Mouse (Mus musculus) erythroblast, adult 5-6 weeks (primary cell): ENCODE data around the gene Mocs1. TPM values are rescaled to one million over a fixed set of nuclear protein-coding genes. Genes with fewer than 3 reads are reported as not detected.

Experiments used
- ATAC-seq: replicated peaks from 2 replicates; pipeline ENCODE4 v1.8.0; 2016; ENCODE audit warnings: moderate number of reproducible peaks, mild to moderate bottlenecking, moderate TSS enrichment, inconsistent platforms; ENCODE audit not compliant: poor library complexity, low FRiP score, severe bottlenecking
- total RNA-seq, 2 experiments: library from RNA; stranded (forward) in 1 of 2; stranded (reverse) in 1 of 2; fragments of 150-400 nt in 1 of 2; fragments of 200-764, 138-1000 nt in 1 of 2; gene quantifications; 2 replicates each; pipeline versions ENCODE4 v1.2.3 to v1.2.4; 2015 to 2017; ENCODE audit warnings: low replicate concordance in 2 of 2

Gene Mocs1
- 128 and 146 TPM in 2 replicates for total RNA-seq (2015; ENCODE audit: low replicate concordance)
- total RNA-seq (2017; ENCODE audit: low replicate concordance) = 47.8 and 50.6 TPM in 2 replicates

DNA sequence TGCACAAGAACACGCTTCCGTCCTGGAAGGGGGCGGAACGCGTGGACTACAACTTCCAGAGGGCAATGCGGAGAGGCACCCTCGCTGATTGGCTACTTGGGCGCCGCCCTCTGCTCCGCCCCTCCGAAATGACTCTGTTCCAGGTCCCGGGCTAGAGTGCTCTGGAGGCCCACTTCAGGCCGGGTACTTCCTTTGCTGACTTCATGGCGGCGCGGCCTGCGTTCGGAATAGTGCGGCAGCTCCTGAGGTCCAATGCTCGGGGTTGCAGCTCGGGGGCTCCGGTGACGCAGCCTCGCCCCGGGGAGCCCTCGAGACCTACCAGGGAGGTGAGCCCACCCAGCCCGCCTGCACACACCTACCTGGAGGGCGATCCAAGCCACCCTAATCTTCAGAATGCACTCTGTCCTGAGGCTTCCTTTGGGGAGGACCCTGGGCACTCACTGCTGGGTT is at the start of gene Mocs1:
TSS of gene Mocs1 (plus strand) at position 124 of the 450 bp plus-strand sequence.
- ATAC-seq = peak; percentile 89

GRCm38 (mm10) chr17:49379645-49380044 is 48.5 kb upstream of the Mocs1 start:
- ATAC-seq = no peak

GRCm38 (mm10) chr17:49384217-49384943 is 43.8 kb upstream of the Mocs1 start:
- no peak for ATAC-seq

- ATAC-seq = no peak
Measured at GRCm38 (mm10) chr17:49387741-49388140, 40.4 kb upstream of the Mocs1 start.

DNA sequence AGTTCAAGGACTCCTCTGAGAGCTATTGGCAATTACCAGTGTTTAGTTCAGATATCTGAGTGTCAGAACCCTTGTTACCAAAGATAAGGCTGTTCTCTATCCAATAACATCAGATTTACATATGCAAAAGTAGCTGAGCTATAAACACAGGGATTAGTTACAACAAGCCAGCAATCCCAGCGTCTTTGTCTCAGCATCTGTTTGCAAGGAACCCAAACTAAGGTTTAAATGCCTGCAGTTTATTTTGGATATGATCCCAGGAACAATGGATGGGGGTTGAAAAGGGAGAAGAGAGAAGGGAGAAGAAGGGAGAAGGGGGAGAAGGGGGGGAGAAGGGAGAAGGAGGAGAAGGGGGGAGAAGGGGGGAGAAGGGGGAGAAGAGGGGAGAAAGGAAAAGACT is 35.4 kb upstream of the Mocs1 start:
- no peak for ATAC-seq

DNA sequence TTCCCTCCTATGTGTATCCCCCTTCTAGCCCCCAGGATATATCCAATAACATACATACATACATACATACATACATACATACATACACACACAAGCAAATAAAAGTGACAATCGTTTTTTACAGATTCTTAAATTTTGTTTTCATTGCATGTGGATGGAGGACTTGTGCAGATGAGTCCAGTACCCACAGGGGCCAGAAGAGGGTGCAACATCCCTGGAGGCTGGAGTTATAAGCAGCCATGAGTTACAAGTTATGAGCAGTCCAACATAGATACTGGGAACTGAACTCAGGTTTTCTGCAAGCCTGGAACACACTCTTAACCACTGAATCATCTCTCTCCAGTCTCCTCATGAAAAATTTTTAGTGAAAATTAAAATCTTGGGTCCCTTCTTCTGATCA is 33.3 kb upstream of the Mocs1 start:
- ATAC-seq = peak; percentile 55; the same call in 1 of the 2 replicates

GRCm38 (mm10) chr17:49399605-49400004 is 28.6 kb upstream of the Mocs1 start:
- ATAC-seq = no peak

DNA sequence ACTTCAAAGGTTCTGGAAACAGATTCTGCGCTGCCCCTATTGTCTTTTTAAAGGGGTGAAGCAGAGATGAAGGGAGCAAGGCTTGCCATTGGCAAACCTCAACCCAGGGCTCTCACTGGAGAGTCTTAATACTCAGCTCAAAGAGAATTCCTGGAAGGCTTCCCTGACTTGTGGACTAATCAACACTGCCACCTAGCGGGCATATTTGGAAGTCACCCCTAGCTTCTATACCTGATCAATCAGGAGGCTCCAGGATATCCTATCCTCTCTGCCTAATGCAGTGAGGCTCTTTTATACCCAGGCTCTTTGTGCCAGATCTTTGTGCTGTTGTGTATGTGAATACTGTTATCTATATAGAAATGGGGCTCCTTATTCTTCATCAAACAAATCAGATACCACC is 28.0 kb upstream of the Mocs1 start:
- ATAC-seq = peak; percentile 90

DNA sequence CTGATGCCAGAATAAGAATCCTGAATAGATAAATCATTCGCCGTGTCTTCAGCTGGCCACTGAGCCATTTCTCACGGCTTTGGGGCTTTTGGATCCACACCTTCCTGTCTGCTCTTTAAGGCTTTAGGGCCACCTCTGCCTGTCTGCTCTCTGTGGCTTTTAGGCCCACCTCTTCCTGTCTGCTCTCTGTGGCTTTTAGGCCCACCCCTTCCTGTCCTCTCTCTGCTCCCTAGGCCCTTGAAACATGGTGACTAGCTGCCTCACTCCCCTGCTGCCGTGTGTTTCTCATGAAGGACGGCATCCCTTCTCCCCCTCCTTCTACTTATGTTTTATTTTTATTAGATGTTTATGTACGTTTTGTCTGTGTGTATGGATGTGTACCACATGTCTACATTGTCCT is 25.0 kb upstream of the Mocs1 start:
- no peak for ATAC-seq

GRCm38 (mm10) chr17:49405927-49406326 is 22.2 kb upstream of the Mocs1 start:
- ATAC-seq = no peak

- no peak for ATAC-seq
Measured at GRCm38 (mm10) chr17:49412974-49413373, 15.2 kb upstream of the Mocs1 start.

DNA sequence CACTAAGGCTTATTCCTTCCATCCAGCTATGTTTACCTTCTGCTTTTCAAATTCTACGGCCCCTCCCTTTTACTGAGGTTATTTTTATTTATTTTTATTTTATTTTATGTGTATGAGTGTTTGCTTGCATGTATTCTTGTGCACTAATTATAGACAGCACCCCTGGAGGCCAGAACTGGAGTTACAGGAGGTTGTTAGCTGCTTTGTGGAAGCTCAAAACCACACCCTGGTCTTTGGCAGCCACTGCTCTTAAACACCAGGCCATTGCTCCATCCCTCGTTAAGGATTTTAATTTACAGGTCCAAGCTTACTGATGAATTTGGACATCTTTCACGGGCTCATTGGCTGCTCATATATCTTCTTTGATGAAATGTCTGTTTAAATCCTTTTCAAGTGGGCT is 14.6 kb upstream of the Mocs1 start:
- peak; percentile 96 for ATAC-seq

GRCm38 (mm10) chr17:49416228-49416627 is 11.9 kb upstream of the Mocs1 start:
- ATAC-seq = no peak

DNA sequence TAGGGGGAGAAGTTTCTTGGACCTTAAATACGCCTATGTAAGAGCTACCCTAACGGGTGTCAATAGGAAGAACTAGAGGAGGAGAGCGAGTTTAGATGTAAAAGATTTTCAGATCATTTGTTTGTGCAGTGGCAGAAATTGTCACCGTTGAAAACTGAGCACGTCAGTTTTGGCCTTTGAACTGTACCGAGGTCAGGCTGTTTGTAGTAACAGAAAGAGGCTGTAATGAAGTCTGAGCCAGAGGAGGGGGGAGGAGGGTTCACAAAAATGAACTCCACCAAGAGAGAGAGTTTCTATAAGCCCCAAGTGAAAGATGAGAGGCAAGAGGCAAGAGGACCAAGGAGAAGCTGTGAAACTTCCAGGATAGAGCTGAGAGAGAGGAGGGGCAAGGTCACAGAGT is 8.3 kb upstream of the Mocs1 start:
- no peak for ATAC-seq

DNA sequence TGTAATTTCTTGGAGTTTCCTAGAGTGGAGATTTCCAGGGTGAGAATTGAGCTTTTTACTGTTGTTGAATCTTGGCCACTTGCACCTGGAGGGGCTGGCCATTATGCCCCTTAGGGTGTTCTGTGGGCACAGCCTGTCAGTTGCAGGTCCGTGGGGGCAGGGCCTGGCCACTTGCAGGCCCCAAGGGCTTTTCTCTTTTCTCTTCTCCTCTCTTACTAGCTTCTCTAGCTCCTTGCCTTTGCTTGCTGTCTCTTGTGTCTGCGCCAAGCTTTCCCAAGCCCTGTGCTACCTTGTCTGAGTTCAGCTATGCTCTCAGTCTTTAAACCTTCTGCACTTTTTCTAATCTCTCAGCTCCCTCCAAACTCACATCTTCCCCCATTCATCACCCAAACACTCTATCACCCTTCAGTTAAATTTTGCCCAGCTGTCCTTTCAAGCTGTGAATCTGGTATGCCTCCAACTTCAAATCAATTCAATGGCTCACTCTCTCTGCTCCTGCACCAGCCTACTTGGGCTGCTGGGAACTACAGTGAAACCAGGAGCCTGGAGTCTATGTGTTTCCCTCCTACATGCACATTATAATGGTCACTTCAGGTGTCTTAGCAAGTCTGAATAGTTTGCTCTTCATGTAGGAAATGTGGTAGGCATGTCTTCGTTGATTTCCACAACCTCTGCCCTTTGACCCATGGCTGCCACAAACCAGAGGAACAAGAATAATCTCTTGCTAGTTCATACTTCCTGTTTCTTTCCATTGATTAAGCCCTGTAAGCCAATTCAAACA is 5.7 kb upstream of the Mocs1 start:
- no peak for ATAC-seq

DNA sequence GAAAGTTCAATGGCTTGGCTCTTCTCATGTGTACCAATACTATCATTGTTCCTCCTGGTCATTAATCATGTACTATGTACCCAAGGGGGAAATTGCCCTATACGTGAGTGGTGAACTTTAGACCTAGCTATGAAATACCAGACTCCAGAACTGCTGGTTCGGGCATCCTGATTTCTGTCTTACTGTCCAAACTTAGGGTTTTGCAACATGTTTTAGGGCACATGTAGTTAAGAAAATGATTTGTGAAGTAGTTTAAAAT is 5.2 kb upstream of the Mocs1 start:
- no peak for ATAC-seq

- ATAC-seq = no peak
Measured at GRCm38 (mm10) chr17:49423872-49424271, 4.3 kb upstream of the Mocs1 start.

- ATAC-seq = no peak
Measured at GRCm38 (mm10) chr17:49427631-49428238, 427 bp upstream of the Mocs1 start.

DNA sequence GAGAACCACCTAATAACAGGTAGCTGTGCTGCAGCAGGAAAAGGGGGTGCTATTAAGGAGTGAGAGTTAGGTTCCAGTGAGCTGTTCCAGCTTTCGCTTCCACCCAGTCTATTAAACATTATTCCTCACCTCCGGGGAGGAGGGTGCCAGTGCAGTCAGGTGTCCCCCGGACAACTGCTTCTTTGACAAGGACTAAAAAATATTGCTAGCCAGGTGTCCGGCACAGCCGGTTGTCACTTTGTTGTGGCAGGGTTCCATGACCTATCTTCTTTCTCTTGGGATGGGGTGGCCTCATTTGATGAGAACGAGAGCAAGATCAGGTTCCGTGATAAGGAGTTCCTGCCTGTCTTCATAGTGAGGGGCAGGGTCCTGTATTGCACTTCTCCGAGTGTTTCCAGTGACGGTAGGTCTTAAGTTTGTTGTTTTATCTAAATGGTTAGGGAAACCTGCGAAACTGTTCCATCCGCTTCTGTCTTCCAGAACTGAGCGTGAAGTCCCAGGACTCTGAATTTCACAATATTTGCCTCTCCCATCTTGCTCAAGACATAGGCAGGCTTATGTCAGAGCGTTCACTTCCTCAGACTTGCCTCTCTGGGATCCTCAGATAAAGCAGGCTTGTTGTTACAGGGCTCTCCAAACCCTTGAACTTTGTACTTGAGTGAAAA is 721 bp downstream of the Mocs1 start:
- peak; percentile 44 for ATAC-seq

GRCm38 (mm10) chr17:49429471-49430129 is 1.4 kb downstream of the Mocs1 start:
- ATAC-seq = peak; percentile 11; the same call in 1 of the 2 replicates
